12 mouse cellular contexts compared by ENCODE assay signal in genomic region chrX:103987215-103987964, GRCm38 (mm10). TPM values are rescaled to one million over a fixed set of nuclear protein-coding genes. Genes with fewer than 3 reads are reported as not detected.
DNase-seq lines count a peak whose midpoint lies in the region; ATAC-seq and TF ChIP-seq lines count a peak whose summit lies in the region.
"Had no signal": no experiment of that assay in that cellular context is flagged by ENCODE, and none has a peak within 500 bp of the region (broad histone marks: within the 10 kb centered on the region; RNA-seq: fewer than 3 reads in every experiment).

No protein-coding gene starts in this region.

- no peaks in the 10 kb centered on the region for H3K36me3 ChIP-seq in heart, embryonic 13.5 days
- no peaks in the 10 kb centered on the region for H3K36me3 ChIP-seq in heart, adult 2 months (ENCODE audit: control insufficient read depth, insufficient read depth, low read length)
- H3K36me3 ChIP-seq in neural tube, embryonic 15.5 days, result no peaks in the 10 kb centered on the region
- no peaks in the 10 kb centered on the region for H3K36me3 ChIP-seq in embryonic facial prominence, embryonic 11.5 days (replicated peaks; ENCODE audit: control insufficient read depth, insufficient read depth, low read depth, low read length)

- no peak overlapping the region for H3K9ac ChIP-seq in heart, embryonic 13.5 days
- no peak overlapping the region for H3K9ac ChIP-seq in heart, adult 2 months (ENCODE audit: low read depth, low read length)
- H3K9ac ChIP-seq in neural tube, embryonic 15.5 days (replicated peaks), result no peak overlapping the region
- H3K9ac ChIP-seq in embryonic facial prominence, embryonic 11.5 days (replicated peaks; ENCODE audit: low read length), result no peak overlapping the region

- H3K4me3 ChIP-seq in heart, embryonic 13.5 days, result no peak overlapping the region
- no peak overlapping the region for H3K4me3 ChIP-seq in heart, adult 2 months
- H3K4me3 ChIP-seq in neural tube, embryonic 15.5 days (replicated peaks), result no peak overlapping the region
- no peak overlapping the region for H3K4me3 ChIP-seq in embryonic facial prominence, embryonic 11.5 days (ENCODE audit: low read depth, low read length)

- no peak for TF ChIP-seq EP300 in heart, adult 2 months (IDR thresholded peaks at IDR 0.05; ENCODE audit: insufficient read depth, low read depth, low read length)

- no peaks in the 10 kb centered on the region for H3K79me2 ChIP-seq in heart, adult 2 months (replicated peaks; ENCODE audit: control insufficient read depth, insufficient read depth, low read length)

- TF ChIP-seq POLR2A in heart, adult 2 months (IDR thresholded peaks at IDR 0.05; ENCODE audit: insufficient read depth, low read depth, low read length), result no peak

- H3K27ac ChIP-seq in heart, embryonic 13.5 days (replicated peaks), result peak overlapping the region; percentile 20; the same call in 1 of the 2 replicates
- H3K27ac ChIP-seq in heart, adult 2 months, result no peak overlapping the region
- H3K27ac ChIP-seq in neural tube, embryonic 15.5 days (replicated peaks), result no peak overlapping the region
- H3K27ac ChIP-seq in embryonic facial prominence, embryonic 11.5 days (replicated peaks; ENCODE audit: low read depth, low read length), result no peak overlapping the region
- H3K27ac ChIP-seq: stomach, postnatal 0 days had no signal

- no peak for ATAC-seq in heart, embryonic 13.5 days (ENCODE audit: extremely low read depth, insufficient number of reproducible peaks, low FRiP score, low TSS enrichment)
- no peak for ATAC-seq in neural tube, embryonic 15.5 days (ENCODE audit: low FRiP score)
- no peak for ATAC-seq in embryonic facial prominence, embryonic 11.5 days (replicated peaks; ENCODE audit: insufficient number of reproducible peaks, low FRiP score, low TSS enrichment, low read depth)
- ATAC-seq: forebrain, embryonic 14.5 days had no signal

- H3K9me3 ChIP-seq in heart, embryonic 13.5 days, result no peaks in the 10 kb centered on the region
- H3K9me3 ChIP-seq in neural tube, embryonic 15.5 days (replicated peaks), result no peaks in the 10 kb centered on the region
- H3K9me3 ChIP-seq in embryonic facial prominence, embryonic 11.5 days (replicated peaks; ENCODE audit: control insufficient read depth, low read length), result no peaks in the 10 kb centered on the region

- DNase-seq in heart, adult 2 months, result no peak
- DNase-seq in neural tube, embryonic 10.5 days (ENCODE audit: extremely low spot score, low spot score), result peak; percentile 15
- peak; percentile 26 for DNase-seq in embryonic facial prominence, embryonic 11.5 days (ENCODE audit: low spot score)
- DNase-seq in yolk sac, embryonic 10.5 days (ENCODE audit: low spot score), result peak; percentile 53
- no peak for DNase-seq in urinary bladder, postnatal 14 days (ENCODE audit: low spot score)
- DNase-seq in spleen, postnatal 36 days (ENCODE audit: low spot score in 2 of 2), result no peak
- DNase-seq: cerebellum, postnatal 36 days had no signal

- H3K4me2 ChIP-seq in heart, embryonic 13.5 days, result no peak overlapping the region
- no peak overlapping the region for H3K4me2 ChIP-seq in neural tube, embryonic 15.5 days
- no peak overlapping the region for H3K4me2 ChIP-seq in embryonic facial prominence, embryonic 11.5 days (ENCODE audit: low read depth, low read length)

- TF ChIP-seq CTCF in heart, adult 2 months (IDR thresholded peaks at IDR 0.05), result no peak

- peaks cover 39% of the 10 kb centered on the region for H3K27me3 ChIP-seq in heart, embryonic 13.5 days (replicated peaks)
- H3K27me3 ChIP-seq in heart, adult 2 months (ENCODE audit: control insufficient read depth, insufficient read depth, low read length), result no peaks in the 10 kb centered on the region
- H3K27me3 ChIP-seq in neural tube, embryonic 15.5 days (replicated peaks), result peaks cover 19% of the 10 kb centered on the region
- no peaks in the 10 kb centered on the region for H3K27me3 ChIP-seq in embryonic facial prominence, embryonic 11.5 days (ENCODE audit: control insufficient read depth, insufficient read depth, low read length)
- H3K27me3 ChIP-seq: CH12.LX had no signal

- intact Hi-C loops in heart, adult 2 months (cut with DNase I), result loop anchor here (10.0 kb wide), 1 partner anchor 293 kb away; no protein-coding TSS in a partner anchor

- WGBS in heart, embryonic 13.5 days, result 24% methylated on average over 12 of the region's 12 CpGs
- WGBS in heart, adult 2 months, result 38% methylated on average over 12 of the region's 12 CpGs
- 25% methylated on average over 12 of the region's 12 CpGs for WGBS in neural tube, embryonic 15.5 days
- WGBS in embryonic facial prominence, embryonic 11.5 days, result 19% methylated on average over 12 of the region's 12 CpGs

- H3K4me1 ChIP-seq in heart, embryonic 13.5 days, result no peaks in the 10 kb centered on the region
- no peaks in the 10 kb centered on the region for H3K4me1 ChIP-seq in heart, adult 2 months (ENCODE audit: control insufficient read depth, insufficient read depth, low read length)
- H3K4me1 ChIP-seq in neural tube, embryonic 15.5 days, result 0 out of 2 replicates have a peak, but pooled peaks cover 3% of the 10 kb centered on the region
- H3K4me1 ChIP-seq in embryonic facial prominence, embryonic 11.5 days (ENCODE audit: control insufficient read depth, insufficient read depth, low read length), result no peaks in the 10 kb centered on the region

RNA-seq across cellular contexts. Expression of gene Rlim, which starts 6.3 kb away (rescaled TPM):
- 18.2 and 18.3 TPM in 2 replicates for polyA plus RNA-seq in heart, embryonic 13.5 days (2015; fragmentation: Nextera tagmentation; extraction: Ambion mirVana)
- total RNA-seq in heart, adult 2 months (2021), result 10 to 100 TPM; 21.4 to 28.0 TPM
- polyA plus RNA-seq in heart, adult 2 months (2012; rRNA removed), result 4.1 and 7.8 TPM in 2 replicates
- polyA plus RNA-seq in neural tube, embryonic 15.5 days (2015; fragmentation: Nextera tagmentation; extraction: Ambion mirVana), result 23.2 and 24.0 TPM in 2 replicates
- 40.1 and 43.1 TPM in 2 replicates for polyA plus RNA-seq in embryonic facial prominence, embryonic 11.5 days (2014; fragmentation: Nextera tagmentation; extraction: Ambion mirVana)

Comparison
In these comparisons a context has a peak if more than half of its experiments do, and no peak if none do; other contexts are left out.
1. DNase-seq: peak in neural tube, embryonic 10.5 days (single experiment), embryonic facial prominence, embryonic 11.5 days (single experiment) and yolk sac, embryonic 10.5 days (single experiment); none in heart, adult 2 months (0 of 2), urinary bladder, postnatal 14 days (single experiment) and spleen, postnatal 36 days (0 of 2).